Mouse (Mus musculus) frontal cortex, postnatal 14 days (tissue): Measurements from ENCODE around the gene Wipf3.

Experiments used
- DNase-seq, 2 experiments: peaks; one replicate each; pipeline ENCODE4 v3.0.0; 2022; ENCODE audit warnings: low spot score in 2 of 2

The Wipf3 gene

DNA sequence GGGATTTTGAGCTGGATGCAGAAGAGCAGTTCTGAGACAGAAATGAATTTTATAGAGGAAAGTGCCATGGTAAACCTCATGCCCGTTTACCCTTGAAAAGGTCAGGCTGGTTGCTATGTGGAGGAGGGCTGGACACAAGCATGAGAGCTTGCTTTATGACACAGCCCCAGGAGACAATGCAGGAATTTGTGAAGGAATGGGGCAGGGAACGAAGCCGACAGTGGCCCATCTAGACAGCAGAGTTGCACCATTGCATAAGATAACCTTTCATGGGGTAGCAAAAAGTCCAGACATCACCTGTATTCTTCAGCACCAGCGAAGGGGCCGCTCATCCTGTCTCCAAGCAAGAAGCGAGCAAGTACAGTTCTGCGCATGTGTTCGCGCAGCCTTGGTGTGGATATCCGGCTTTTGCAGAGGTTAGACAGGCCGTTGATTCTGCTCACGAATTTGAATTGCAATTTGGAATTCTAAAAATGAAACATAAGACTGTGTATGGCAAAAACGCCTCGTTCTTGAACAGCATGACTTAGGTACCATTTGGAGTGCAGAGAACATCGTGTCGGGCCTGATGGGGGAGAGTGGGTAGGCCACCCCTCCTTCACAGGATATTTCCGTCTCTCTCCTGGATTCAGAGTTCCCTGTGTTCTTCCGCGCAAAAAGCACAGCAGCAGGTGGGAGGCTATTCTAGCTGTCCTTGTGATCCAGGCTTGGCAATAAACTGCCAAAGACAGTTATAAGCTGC is 46.7 kb downstream of the Wipf3 start:
- DNase-seq: peak; percentile 38 to 68

DNA sequence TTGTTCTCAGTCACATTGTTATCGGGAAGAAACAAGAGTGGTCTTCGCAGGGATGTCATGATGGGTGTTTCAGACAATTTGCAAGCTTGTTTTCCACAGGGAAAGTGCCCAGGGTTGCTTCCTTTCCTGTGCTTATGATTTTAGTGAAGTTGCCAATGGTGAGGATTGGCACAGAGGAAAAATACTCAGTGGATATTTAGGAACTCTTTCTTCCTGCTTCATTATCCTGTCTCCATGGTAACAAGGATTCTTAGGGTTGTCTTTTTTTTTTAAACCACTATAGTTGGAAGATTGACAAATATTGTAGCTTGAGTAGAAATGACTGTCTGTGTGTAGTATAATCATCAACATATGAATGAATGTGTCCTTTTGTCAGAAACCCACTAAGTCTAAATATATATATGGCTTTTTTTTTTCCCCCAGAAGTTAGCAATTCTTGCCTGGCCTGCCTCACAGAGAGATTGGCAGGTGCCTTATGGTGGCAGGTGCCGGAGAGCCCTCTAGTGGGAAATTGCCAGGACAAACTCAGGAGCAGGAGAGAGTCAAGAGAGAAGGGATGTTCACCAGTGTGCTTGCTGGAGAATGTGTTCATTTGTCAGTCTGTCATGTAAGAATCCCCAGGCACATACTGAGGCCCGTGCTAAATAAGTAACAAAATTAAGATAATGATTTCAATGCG is 49.4 kb downstream of the Wipf3 start:
- no peak for DNase-seq

DNA sequence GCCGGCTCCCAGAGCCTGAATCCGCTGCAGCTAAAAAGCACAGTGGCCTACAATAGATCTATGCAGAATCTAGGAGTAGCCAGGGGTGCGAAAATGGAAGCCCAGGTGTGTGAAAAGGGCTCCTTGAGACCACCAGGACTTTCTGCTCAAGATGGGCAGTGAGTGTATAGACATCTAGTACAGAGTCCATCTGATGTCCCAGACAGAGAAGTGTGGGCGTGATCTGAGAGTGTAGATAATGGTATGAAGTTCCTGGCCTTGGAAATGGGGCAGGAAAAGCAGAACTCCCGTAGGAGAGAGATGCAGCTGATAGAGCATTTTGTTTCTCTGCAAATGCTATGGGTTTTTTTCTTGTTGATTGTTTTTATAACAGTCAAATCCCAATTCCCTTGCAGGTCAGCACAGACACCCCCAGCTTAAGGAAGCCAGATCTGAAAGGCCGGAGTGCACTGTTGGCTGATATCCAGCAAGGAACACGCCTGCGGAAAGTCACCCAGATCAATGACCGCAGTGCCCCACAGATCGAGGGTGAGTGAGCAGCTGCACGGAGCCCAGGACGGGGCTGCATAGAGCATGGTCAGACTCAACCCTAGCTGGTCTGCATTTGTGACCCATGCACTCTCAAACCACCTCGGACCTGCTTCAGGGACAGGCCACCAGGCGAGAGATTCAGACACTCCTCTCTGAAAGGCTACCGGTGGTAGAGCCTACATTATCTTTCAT is 52.1 kb downstream of the Wipf3 start:
- no peak for DNase-seq

DNA sequence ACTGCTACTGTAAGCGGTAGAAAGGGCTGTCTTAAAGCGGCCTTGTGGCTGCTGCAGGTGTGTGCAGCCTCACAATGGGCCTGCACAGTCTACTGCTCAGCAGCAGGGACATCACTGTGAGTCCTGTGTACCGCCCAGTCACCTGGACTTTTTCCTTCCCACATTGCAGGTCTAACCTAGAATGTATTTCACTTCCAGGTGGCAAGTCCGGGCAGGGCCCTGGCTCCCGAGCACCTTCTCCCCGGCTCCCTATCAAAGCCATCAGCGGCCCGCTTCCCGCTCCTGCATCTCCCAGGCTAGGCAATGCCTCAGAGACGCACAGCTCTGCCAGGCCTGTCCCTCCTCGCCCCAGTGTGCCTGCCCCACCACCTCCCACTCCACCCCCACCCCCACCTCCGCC is 55.6 kb downstream of the Wipf3 start:
- DNase-seq: no peak

DNA sequence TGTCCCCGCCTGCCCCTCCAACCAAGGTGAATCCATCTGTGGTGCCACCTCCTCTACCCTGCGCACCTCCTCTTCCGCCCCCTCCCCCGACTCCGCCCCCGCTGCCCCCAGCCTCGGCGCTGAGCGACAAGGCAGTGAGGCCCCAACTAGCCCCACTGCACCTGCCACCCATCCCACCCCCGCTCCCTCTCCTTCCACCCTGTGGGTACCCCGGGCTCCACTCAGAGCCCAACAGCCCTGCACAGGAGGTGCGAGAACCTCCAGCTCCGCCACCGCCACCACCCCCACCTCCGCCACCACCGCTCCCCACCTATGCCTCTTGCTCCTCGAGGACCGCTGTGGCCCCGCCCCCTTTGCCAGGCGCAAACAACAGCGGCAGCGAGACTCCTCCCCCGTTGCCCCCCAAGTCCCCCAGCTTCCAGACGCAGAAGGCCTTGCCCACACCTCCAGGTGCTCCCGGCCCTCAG is 56.1 kb downstream of the Wipf3 start:
- DNase-seq: no peak

DNA sequence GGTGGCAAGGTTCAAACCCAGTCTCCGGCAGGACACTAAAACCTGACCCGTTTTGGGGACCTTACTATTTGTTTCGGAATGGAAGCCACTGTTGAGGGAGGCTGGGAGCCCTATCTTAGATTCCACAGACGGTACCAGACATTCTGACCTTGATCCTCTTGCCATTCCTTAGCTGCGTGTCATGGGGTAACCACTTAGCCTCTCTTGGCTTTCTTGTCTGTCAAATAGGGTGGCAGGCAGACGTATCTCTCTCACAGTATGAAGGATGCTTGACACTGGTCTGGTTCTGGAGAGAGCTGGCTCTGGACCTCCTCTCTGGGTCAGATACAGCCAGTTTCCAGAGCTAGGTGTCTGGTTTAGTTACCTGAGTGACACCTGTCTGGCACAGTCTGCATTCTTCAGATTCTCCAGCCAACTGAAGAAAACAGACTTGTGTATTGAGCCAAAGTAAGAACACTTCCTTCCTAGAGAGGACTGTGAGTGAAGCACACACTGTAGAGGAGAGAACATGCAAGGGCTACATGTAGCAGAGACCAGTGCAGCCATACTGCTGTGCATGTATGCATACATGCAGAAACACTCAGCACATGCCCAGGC is 56.7 kb downstream of the Wipf3 start:
- no peak for DNase-seq

DNA sequence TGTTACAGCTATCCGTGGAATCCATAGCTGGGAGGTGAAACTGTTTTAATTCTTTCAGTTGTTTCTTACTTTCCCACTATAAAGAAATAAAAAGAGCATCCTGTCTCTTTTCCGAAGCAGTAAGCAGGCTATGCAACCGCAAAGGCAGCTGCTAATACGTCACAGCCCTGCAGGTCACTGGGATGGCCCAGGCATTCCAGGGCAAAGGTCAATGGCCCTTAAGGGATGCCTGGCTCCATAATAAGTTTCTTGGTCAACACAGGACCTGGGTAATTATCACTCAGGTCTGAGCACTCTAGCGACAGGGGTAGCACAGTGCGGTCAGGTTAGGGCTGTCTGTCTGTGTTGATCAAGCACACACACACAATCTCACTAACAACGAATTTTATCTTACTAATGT is 61.7 kb downstream of the Wipf3 start:
- DNase-seq: no peak

DNA sequence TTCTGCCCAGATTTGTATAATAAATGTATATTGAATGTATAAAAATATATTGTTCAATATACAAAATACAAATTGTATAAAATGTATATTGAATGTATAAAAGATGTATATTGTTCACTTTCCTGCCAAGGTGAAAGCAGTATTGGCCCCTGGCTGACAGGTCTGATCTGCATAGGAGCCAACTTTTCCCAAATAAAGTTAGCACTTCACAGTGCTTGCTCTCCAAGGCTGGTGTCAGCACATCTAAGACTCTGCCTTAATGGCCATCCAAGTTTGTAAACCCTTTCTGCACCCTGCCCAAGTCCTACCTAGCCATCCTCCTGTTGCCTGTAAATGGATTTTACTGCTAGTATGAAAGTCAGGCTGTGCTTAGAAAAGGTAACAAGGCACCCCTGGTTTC is 64.7 kb downstream of the Wipf3 start:
- no peak for DNase-seq

DNA sequence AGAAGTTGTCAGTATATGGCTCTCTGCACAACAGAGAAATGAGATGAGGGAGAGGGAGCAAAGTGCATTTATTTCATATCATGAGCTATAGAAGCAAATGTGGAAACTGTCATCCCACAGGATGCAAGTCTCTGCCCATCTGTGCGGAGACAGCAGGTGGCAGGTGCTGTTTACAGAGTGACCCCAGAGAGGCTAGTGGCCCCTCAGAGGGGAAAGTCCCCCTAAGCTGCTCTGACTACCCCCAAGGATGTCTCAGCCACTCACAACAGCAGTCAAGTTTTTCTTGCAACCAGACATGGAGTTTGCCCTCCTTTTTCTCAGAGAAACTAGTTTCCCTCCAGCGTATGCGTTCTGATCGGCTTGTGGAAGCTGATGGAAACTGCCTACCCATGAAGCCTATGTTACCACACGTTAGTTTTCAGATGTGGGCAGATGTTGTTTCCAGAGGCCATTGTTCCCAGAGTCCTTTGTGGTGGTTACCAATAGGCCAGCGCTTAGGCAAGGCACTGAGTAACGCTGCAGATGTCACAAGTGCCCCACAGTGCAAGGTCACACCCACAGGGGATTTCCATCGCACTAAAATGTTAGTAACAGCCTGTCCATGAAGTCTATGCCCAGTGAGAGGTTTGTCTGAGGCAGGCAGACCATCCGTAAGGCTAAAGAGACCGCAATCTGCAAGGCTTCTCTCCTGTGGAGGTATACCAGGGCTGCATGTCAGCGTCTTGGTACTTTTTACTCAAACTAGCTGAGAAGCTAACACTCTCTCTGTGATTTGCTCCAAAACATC is 65.4 kb downstream of the Wipf3 start:
- DNase-seq: no peak

DNA sequence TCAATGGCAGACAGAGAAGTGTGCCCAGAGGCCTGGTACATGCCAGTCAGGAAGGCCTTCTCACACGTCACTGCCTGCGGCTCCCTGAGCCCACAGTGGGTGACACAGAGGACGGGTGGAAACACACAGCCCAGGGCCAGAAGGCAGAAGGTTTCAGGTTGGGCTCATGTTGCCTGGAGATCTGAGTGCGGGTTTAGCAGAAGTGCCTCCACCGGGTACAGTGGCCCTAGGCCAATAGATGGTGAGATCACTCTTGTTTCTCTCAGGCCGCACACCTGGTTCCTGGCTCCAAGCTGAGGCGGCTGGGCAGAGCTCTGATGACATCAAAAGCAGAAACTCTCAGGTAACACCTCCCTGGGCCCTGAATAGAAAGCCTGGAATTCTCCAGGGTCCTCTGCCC is 66.8 kb downstream of the Wipf3 start:
- no peak for DNase-seq

DNA sequence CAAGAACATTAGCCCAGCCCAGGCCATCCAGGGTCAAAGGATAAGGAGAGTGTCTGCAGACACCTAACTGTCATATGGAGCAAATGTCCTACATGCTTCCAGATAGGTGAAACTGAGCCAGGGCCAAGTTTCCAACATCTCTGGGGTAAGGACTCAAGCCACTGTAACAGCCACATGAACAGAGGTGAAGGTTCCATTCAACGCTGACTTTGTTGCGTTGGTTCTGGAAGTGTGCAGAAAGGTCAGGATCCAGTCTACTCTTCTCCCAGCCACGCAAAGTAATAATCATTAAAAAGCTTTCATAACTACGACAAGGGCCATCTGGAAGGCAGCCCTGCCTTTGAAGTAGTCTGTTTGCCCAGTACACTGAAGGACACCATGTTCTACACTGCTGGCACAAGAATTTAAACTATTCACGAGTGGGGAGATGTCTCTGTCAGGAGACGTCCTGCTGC is 73.3 kb downstream of the Wipf3 start:
- DNase-seq: no peak

DNA sequence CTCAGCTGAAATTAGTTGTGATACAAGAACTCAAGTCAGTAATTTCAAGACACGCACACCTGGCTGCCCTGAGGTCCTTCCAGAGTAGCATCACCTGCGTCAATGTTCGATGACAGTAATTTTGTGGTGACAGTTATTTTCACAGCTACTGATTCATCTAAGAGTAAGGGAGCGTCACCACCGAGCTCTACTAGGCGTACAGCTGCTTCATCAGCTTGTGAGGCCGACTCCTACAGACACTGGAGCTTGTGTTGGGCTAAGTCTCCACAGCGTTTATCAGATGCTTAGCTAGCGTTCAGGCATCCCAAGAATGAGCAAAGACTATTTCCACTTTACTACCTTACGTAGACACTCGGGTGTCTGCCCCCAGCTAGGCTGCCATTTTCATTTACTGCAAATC is 76.9 kb downstream of the Wipf3 start:
- DNase-seq: no peak

DNA sequence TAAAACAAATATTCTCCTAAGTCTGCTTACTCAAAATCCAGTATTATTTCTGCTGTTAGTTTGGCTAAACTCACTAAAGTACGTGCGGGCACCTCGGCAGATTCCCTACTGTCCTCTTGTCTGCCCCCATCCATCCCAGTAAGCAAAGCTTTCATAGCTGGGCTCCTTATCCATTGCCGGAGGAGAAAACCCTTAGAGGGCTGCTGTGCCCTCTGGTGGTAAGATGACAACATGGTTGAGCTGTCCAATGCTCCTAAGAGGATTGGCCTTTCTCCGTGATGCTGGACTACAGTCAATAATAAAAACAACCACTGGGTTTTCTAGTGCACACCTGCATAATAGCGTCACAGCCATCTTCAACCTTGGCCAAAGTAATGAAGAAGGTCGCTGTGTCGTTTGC is 77.6 kb downstream of the Wipf3 start:
- peak in 1 of 2 experiments; percentile 53 for DNase-seq

DNA sequence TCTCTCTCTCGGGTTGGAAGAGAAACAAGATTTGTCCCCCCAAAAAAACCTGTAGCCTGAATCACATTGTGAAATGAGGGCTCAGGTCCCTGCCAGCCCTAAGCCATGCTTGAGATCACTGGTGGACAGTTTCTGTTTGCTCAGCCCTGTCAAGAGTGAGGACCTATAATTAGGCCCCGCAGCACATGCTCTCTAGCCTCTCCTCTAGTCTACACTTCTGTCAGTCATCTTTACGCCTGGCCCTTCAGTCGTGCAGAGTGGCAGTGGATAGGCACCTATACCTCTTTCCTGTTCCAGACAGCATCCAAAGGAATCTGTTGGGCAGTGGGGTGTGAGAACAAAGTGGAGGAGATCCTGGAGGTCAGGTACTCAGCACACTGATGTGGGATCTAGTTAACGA is 78.4 kb downstream of the Wipf3 start:
- no peak for DNase-seq

DNA sequence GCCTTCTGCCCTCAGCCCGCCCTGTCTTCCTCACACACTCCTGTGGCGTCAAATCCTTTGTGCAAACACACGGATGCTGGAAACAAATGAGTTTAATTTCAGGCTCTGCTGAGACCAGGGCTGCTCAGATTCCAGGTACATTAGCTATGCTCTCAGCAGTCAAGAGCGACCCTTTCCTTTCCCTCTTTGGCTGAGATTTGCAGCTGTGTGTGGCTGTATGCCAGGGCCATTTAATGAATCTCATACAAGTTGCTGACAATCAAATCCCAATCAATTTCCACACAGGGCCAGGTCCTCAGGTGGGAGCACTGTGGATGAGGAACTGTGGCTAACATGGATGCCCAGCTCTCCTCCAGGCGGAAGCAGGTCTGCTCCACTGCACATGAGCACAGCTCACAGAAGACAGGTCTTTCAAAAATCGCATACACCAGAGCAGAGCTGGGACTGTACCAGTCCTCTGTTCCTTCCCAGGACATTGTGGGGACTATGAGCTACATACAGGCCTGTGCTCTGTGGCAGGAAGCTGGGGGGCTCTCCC is 78.9 kb downstream of the Wipf3 start:
- DNase-seq: no peak

DNA sequence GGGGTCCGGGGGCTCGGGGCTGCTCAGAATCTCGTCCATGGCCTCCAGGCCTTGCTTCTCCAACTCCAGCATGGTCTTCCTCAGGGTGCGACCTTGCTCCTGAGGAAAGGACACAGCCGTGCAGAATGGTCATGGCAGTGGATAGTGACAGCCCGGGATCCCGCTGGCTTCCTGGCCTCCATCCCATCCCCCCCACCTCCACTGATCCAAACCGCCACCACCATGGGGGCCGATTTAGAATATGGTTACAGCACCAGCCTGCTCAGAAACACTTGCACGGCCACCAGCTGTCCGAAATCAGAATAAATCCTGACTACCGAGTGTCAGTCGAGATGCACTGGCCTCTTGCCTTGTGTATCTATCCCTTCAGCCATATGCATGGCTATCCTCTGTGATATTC is 79.9 kb downstream of the Wipf3 start:
- no peak for DNase-seq

DNA sequence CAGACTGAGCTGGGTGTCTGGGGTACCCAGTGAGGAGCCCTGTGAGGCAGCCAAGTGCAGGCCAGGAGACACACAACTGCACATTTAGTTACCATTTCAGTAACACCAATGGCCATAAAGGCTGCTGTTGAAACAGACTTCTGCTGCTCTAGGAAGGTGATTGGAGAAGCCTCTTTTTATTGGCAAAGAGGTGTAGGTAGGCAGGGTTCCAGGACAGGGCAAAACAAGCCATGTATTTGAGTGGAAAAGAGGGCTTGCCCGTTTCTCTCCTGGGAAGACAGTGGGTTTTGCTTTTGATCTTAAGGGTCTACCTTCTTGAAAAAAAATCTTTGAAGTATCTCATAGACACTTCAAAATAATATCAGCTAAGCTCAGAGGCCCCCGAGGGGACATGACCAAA is 82.9 kb downstream of the Wipf3 start:
- no peak for DNase-seq

DNA sequence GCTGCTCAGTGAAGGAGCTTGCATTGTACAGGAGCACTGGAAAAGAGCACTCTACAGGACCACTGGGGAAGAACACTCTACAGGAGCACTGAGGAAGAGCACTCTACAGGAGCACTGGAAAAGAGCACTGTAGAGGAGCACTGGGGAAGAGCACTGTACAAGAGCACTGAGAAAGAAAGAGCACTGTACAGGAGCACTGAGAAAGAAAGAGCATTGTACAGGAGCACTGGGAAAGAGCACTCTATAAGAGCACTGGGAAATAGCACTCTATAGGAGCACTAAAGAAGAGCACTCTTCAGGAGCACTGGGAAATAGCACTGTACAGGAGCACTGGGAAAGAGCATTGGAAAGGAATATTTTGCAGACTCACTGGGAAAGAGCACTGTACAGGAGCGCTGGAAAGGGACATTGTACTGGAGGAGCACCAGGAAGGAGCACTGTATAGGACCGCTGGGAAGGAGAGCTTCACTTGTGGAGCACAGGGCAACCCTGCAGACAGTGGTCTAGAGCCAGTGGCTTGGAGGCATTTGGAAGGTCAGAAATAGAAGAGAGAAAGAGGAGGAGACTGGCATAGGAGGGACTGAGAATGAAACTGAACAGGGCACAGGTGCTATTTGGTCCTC is 87.2 kb downstream of the Wipf3 start:
- DNase-seq: no peak

DNA sequence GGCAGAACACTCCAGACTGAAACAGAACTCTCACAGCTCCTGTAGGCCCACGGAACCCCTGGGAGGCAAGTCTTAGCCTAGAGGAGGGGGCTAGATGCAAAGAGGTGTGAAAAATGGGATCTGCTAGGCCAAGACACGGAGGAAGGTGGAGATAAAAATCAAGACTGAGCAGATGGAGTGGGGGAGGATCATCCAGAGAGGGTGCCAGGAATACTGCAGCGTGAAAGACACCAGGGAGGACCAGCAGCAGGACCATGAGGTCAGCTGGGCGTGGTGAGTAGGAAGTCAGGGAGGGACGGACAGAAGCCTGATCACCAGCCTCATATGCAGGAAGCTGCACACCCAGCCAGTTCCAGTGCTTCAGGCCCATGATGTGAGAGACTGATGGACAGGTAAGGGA is 89.4 kb downstream of the Wipf3 start:
- DNase-seq: no peak

DNA sequence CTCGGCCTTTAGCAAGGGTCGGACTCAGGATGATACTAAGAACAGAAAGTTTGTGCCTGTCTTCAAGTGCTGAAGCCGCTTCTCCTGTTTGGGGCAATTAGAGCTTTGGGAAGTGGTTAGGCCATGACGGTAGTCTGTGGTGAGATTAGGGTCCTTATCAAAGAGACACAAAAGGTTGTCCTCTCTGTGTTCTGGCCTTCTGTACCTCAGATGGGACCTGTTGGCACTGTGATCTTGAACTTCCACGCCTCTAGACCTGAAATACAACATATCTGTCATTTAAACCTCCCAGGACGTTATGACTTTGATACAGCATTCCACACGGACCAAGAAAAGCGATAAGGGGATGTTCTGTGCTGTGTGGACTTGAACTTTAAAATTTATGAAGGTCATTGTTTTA is 99.3 kb downstream of the Wipf3 start:
- DNase-seq: no peak

DNA sequence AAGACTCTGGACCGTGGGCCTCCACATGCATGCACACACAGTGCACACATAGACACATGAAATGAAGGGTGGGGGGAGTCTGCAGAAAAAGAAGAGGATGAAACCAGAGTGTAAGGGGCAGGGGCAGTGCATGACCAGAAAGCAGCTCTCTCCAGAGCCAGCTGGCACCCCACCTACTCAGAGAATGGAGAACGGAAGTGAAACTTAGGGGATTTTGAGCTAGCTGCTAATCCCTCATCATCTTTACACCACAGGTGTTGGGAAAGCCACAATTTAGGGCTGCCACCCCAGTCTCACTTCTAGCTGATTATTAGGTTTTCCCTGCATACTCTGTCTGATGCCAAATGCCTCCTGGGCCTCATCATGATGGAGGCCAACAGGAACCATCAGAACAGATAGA is 100.8 kb downstream of the Wipf3 start:
- no peak for DNase-seq
